Mouse (Mus musculus): ENCODE measurements around the gene Rab4a. TPM values are rescaled to one million over a fixed set of nuclear protein-coding genes. Genes with fewer than 3 reads are reported as not detected.

The Rab4a gene
- polyA plus RNA-seq, 1 experiment, result 19.7 TPM

GRCm38 (mm10) chr8:123803639-123804038 lies 2.1 kb upstream of the Rab4a start:
- Histone ChIP-seq H3K79me3 (ENCODE audit: low read depth) (no peaks in the 10 kb centered on the region), H3K27me3 (ENCODE audit: control insufficient read depth, insufficient read depth, insufficient read length) (no peaks in the 10 kb centered on the region), H3K36me3 (ENCODE audit: control insufficient read depth, insufficient read depth) (no peaks in the 10 kb centered on the region), H3K79me2 (ENCODE audit: control insufficient read depth, insufficient read depth) (peaks cover 28% of the 10 kb centered on the region), H3ac (ENCODE audit: control insufficient read depth, insufficient read length, low read depth) (no peak overlapping the region), H3K4me3 (ENCODE audit: insufficient read depth, poor library complexity, severe bottlenecking) (no peak overlapping the region)
- no peak for TF ChIP-seq MYOG (IDR thresholded peaks at IDR 0.05; ENCODE audit: control insufficient read depth, extremely low read depth, insufficient read length)

- Histone ChIP-seq H3K4me3 (ENCODE audit: insufficient read depth, poor library complexity, severe bottlenecking) (no peak overlapping the region), H3K36me3 (ENCODE audit: control insufficient read depth, insufficient read depth) (no peaks in the 10 kb centered on the region), H3K79me3 (ENCODE audit: low read depth) (no peaks in the 10 kb centered on the region), H3K27me3 (ENCODE audit: control insufficient read depth, insufficient read depth, insufficient read length) (no peaks in the 10 kb centered on the region), H3K79me2 (ENCODE audit: control insufficient read depth, insufficient read depth) (peaks cover 35% of the 10 kb centered on the region), H3ac (ENCODE audit: control insufficient read depth, insufficient read length, low read depth) (no peak overlapping the region)
- TF ChIP-seq USF1 (IDR thresholded peaks at IDR 0.05; ENCODE audit: low read depth), result no peak
- TF ChIP-seq FOSL1 (IDR thresholded peaks at IDR 0.05; ENCODE audit: insufficient read depth, low read length, poor library complexity, severe bottlenecking), result no peak
- no peak for TF ChIP-seq MYOD1 (IDR thresholded peaks at IDR 0.05; ENCODE audit: control insufficient read depth, insufficient read length, low read depth)
- no peak for TF ChIP-seq CEBPB (IDR thresholded peaks at IDR 0.05; ENCODE audit: low read depth)
- no peak for TF ChIP-seq CTCF (IDR thresholded peaks at IDR 0.05; ENCODE audit: control insufficient read depth, insufficient read depth, insufficient read length)
- no peak for TF ChIP-seq MYOG (IDR thresholded peaks at IDR 0.05; ENCODE audit: control insufficient read depth, extremely low read depth, insufficient read length)
- no peak for TF ChIP-seq MAX (IDR thresholded peaks at IDR 0.05)
These were observed 1.2 kb upstream of the Rab4a start for GRCm38 (mm10) chr8:123804586-123804985.

GRCm38 (mm10) chr8:123805209-123805717 lies 522 bp upstream of the Rab4a start:
- no peak for TF ChIP-seq MYOG (IDR thresholded peaks at IDR 0.05; ENCODE audit: control insufficient read depth, extremely low read depth, insufficient read length)
- no peak for TF ChIP-seq CTCF (IDR thresholded peaks at IDR 0.05; ENCODE audit: control insufficient read depth, insufficient read depth, insufficient read length)
- no peak for TF ChIP-seq MAX (IDR thresholded peaks at IDR 0.05)
- TF ChIP-seq CEBPB (IDR thresholded peaks at IDR 0.05; ENCODE audit: low read depth), result no peak
- Histone ChIP-seq H3ac (ENCODE audit: control insufficient read depth, insufficient read length, low read depth) (peak overlapping the region; percentile 28), H3K36me3 (ENCODE audit: control insufficient read depth, insufficient read depth) (no peaks in the 10 kb centered on the region), H3K27me3 (ENCODE audit: control insufficient read depth, insufficient read depth, insufficient read length) (no peaks in the 10 kb centered on the region), H3K79me3 (ENCODE audit: low read depth) (no peaks in the 10 kb centered on the region), H3K79me2 (ENCODE audit: control insufficient read depth, insufficient read depth) (peaks cover 35% of the 10 kb centered on the region), H3K4me3 (ENCODE audit: insufficient read depth, poor library complexity, severe bottlenecking) (peak overlapping the region; percentile 65)

GRCm38 (mm10) chr8:123806374-123806935 lies 670 bp downstream of the Rab4a start:
- Histone ChIP-seq H3K79me2 (ENCODE audit: control insufficient read depth, insufficient read depth) (peaks cover 38% of the 10 kb centered on the region), H3K79me3 (ENCODE audit: low read depth) (no peaks in the 10 kb centered on the region), H3K36me3 (ENCODE audit: control insufficient read depth, insufficient read depth) (no peaks in the 10 kb centered on the region), H3K4me3 (ENCODE audit: insufficient read depth, poor library complexity, severe bottlenecking) (peak overlapping the region; percentile 65), H3ac (ENCODE audit: control insufficient read depth, insufficient read length, low read depth) (peak overlapping the region; percentile 94), H3K27me3 (ENCODE audit: control insufficient read depth, insufficient read depth, insufficient read length) (no peaks in the 10 kb centered on the region)
- no peak for TF ChIP-seq CEBPB (IDR thresholded peaks at IDR 0.05; ENCODE audit: low read depth)

GRCm38 (mm10) chr8:123807024-123807431 lies 1.2 kb downstream of the Rab4a start:
- no peaks in the 10 kb centered on the region for H3K27me3 ChIP-seq (ENCODE audit: control insufficient read depth, insufficient read depth, insufficient read length)
- H3K79me3 ChIP-seq (ENCODE audit: low read depth), result no peaks in the 10 kb centered on the region
- H3K36me3 ChIP-seq (ENCODE audit: control insufficient read depth, insufficient read depth), result no peaks in the 10 kb centered on the region
- H3K4me3 ChIP-seq (ENCODE audit: insufficient read depth, poor library complexity, severe bottlenecking), result no peak overlapping the region
- H3K79me2 ChIP-seq (ENCODE audit: control insufficient read depth, insufficient read depth), result peaks cover 44% of the 10 kb centered on the region
- no peak overlapping the region for H3ac ChIP-seq (ENCODE audit: control insufficient read depth, insufficient read length, low read depth)
- TF ChIP-seq MYOG (IDR thresholded peaks at IDR 0.05; ENCODE audit: control insufficient read depth, extremely low read depth, insufficient read length) (no peak), CTCF (IDR thresholded peaks at IDR 0.05; ENCODE audit: control insufficient read depth, insufficient read depth, insufficient read length) (no peak), MAX (IDR thresholded peaks at IDR 0.05) (no peak), CEBPB (IDR thresholded peaks at IDR 0.05; ENCODE audit: low read depth) (no peak), FOSL1 (IDR thresholded peaks at IDR 0.05; ENCODE audit: insufficient read depth, low read length, poor library complexity, severe bottlenecking) (no peak), MYOD1 (IDR thresholded peaks at IDR 0.05; ENCODE audit: control insufficient read depth, insufficient read length, low read depth) (no peak), USF1 (IDR thresholded peaks at IDR 0.05; ENCODE audit: low read depth) (no peak)

- no peak for TF ChIP-seq USF1 (IDR thresholded peaks at IDR 0.05; ENCODE audit: low read depth)
- no peak for TF ChIP-seq MYOG (IDR thresholded peaks at IDR 0.05; ENCODE audit: control insufficient read depth, extremely low read depth, insufficient read length)
- no peak for TF ChIP-seq CEBPB (IDR thresholded peaks at IDR 0.05; ENCODE audit: low read depth)
- no peak for TF ChIP-seq CTCF (IDR thresholded peaks at IDR 0.05; ENCODE audit: control insufficient read depth, insufficient read depth, insufficient read length)
- no peak for TF ChIP-seq FOSL1 (IDR thresholded peaks at IDR 0.05; ENCODE audit: insufficient read depth, low read length, poor library complexity, severe bottlenecking)
- TF ChIP-seq MYOD1 (IDR thresholded peaks at IDR 0.05; ENCODE audit: control insufficient read depth, insufficient read length, low read depth), result no peak
- no peak for TF ChIP-seq MAX (IDR thresholded peaks at IDR 0.05)
- no peaks in the 10 kb centered on the region for H3K27me3 ChIP-seq (ENCODE audit: control insufficient read depth, insufficient read depth, insufficient read length)
- peaks cover 46% of the 10 kb centered on the region for H3K79me2 ChIP-seq (ENCODE audit: control insufficient read depth, insufficient read depth)
- no peaks in the 10 kb centered on the region for H3K79me3 ChIP-seq (ENCODE audit: low read depth)
- H3K36me3 ChIP-seq (ENCODE audit: control insufficient read depth, insufficient read depth), result no peaks in the 10 kb centered on the region
- H3ac ChIP-seq (ENCODE audit: control insufficient read depth, insufficient read length, low read depth), result no peak overlapping the region
- no peak overlapping the region for H3K4me3 ChIP-seq (ENCODE audit: insufficient read depth, poor library complexity, severe bottlenecking)
These were observed 2.2 kb downstream of the Rab4a start for GRCm38 (mm10) chr8:123807852-123808573.

All from C2C12 (cell line).